Mouse (Mus musculus) right cerebral cortex, postnatal 10 days (tissue): ENCODE data around the gene Olfr862.

ENCODE experiments used
- DNase-seq, 2 experiments: peaks; one replicate each; pipeline ENCODE4 v3.0.0; 2021; ENCODE audit warnings: low spot score in 2 of 2

Gene Olfr862

DNA sequence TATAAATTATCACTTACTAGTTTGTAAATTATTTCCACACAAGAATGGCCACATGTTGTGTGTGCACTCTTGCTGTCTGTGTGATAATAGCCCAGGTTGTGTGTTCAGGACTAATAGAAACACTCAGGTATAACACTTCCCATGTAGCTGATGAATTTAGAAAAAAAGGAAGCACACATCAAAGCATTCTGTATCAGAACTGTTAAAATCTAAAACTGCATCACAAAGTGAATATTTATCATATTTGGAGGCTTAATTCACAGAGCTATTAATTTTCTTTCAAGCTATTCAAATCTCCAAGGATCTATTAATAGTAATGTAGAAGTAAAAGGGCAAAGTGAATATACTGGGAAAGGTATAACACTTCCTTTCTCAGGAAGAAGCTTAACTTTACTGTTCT is at the start of gene Olfr862:
Gene Olfr862, minus strand, starts transcription at position 101 of the 400 bp plus-strand sequence.
- no peak for DNase-seq

DNA sequence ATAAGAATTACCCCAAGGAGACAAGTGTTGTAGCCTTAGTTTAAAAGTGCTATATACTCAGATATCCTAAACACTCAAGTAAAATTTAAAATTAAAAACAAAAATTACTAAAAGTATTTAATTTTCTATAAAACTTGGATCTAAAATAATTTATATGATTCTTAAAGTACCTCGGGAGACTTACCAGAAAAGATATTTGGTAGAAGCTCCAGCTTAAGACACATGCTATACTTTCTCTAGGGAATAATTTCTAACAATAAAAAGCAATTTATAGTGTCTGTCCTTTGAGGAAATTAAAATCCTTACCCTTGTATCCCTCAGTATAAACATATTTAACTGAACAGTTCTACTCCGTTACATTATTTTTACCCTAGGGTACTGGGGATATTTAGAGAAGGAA is 28.8 kb upstream of the Olfr862 start, which contains the start of gene Olfr77:
Gene Olfr77, plus strand, starts transcription at position 301 of the 400 bp plus-strand sequence.
- no peak for DNase-seq

DNA sequence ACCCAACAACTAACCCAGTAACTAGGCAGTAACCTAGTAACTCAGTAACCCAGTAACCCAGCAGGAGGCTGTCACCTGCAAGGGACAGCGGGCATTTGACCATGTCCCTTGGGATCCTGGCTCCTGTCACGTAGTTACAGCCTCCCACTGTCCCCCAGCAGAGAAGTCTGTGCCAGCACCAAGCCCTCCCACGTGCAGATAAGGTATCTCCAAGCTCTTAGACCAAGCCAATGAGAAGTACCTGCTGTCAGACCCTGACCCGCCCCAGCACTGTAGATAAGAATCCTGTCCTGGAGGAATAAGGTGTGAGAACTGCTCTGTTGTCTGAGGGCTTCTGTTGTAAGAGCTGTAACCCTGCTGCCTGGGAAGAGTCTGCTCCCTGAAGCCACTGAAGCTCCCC is 23.4 kb upstream of the Olfr862 start:
- no peak for DNase-seq

DNA sequence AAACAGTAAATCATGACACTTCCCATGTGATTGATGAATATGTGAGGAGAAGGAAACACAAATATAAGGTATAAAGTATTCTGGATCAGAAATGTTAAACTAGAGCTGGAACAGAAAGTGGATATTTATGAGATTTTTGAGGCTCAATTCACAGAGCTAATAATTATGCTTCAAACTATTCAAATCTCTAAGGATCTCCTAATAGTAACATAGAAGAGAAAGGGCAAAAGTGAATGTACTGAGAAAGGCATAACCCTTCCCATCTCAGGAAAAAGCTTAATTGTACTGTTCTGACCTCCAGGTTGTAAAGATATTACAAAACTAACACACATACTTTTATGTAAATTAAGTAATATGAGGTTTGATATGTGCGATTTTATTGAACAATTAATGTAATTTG is 38.2 kb downstream of the Olfr862 start, which contains the start of gene Olfr860:
Gene Olfr860, minus strand, starts transcription at position 101 of the 400 bp plus-strand sequence.
- no peak for DNase-seq
